Mouse (Mus musculus) CH12.LX (cell line): ENCODE data around the gene Hcrtr1. TPM values are rescaled to one million over a fixed set of nuclear protein-coding genes. Genes with fewer than 3 reads are reported as not detected.

Experiments
- DNase-seq: peaks from one replicate; pipeline ENCODE4 v3.0.0-alpha.2; 2013; ENCODE audit errors: extremely low read depth
- H3K27ac ChIP-seq: 2 replicates; pipeline ENCODE4 v1.5.1; 2012; ENCODE audit warnings: low read depth, mild to moderate bottlenecking, control low read depth, moderate library complexity; ENCODE audit not compliant: insufficient read depth
- H3K27me3 ChIP-seq: replicated peaks from 2 replicates; pipeline ENCODE3; 2012; ENCODE audit warnings: inconsistent platforms
- H3K36me3 ChIP-seq, 2 experiments: replicated peaks in 1 of 2; 2 replicates each; pipeline versions ENCODE3 to v1.6.1; 2012; ENCODE audit warnings: inconsistent platforms in 1 of 2, low read length in 1 of 2, mild to moderate bottlenecking in 1 of 2, mixed read lengths in 1 of 2, moderate library complexity in 1 of 2; ENCODE audit not compliant: control insufficient read depth in 1 of 2, insufficient read depth in 1 of 2
- H3K4me1 ChIP-seq, 2 experiments: 2 replicates each; pipeline ENCODE4 v1.6.1; 2012; ENCODE audit warnings: inconsistent platforms in 1 of 2, moderate library complexity in 1 of 2; ENCODE audit not compliant: insufficient read depth in 2 of 2, control insufficient read depth in 1 of 2
- H3K4me2 ChIP-seq: 2 replicates; pipeline ENCODE4 v1.6.1; 2012; ENCODE audit warnings: low read depth, mild to moderate bottlenecking, control low read depth; ENCODE audit not compliant: poor library complexity, insufficient read depth, severe bottlenecking
- H3K4me3 ChIP-seq, 3 experiments: fragments of 150-350 bp in 1 of 3; sonication (generic) in 1 of 3; replicated peaks in 1 of 3; 2 replicates each; pipeline versions ENCODE3 to v1.5.1; 2011 to 2012; ENCODE audit warnings: low read depth in 2 of 3, low read length in 2 of 3, mild to moderate bottlenecking in 2 of 3, moderate library complexity in 2 of 3, control low read depth in 1 of 3, improper control_type of control experiment in 1 of 3, inconsistent platforms in 1 of 3, mixed read lengths in 1 of 3; ENCODE audit not compliant: poor library complexity in 1 of 3
- H3K79me2 ChIP-seq: replicated peaks from 2 replicates; pipeline ENCODE4 v1.6.1; 2012; ENCODE audit warnings: mild to moderate bottlenecking, moderate library complexity; ENCODE audit not compliant: control insufficient read depth, poor library complexity, insufficient read depth, severe bottlenecking; ENCODE audit errors: extremely low read depth
- H3K9ac ChIP-seq: 2 replicates; pipeline ENCODE4 v1.6.1; 2012; ENCODE audit warnings: low read depth, mild to moderate bottlenecking, control low read depth, moderate library complexity; ENCODE audit not compliant: insufficient read depth
- H3K9me3 ChIP-seq: replicated peaks from 2 replicates; pipeline ENCODE3; 2012; ENCODE audit warnings: low read length, inconsistent platforms, mixed read lengths
- BHLHE40 ChIP-seq: IDR thresholded peaks from 2 replicates; pipeline ENCODE4 v1.6.1; 2011; ENCODE audit warnings: mild to moderate bottlenecking, low read depth, low read length, improper control_type of control experiment
- CHD1 ChIP-seq: IDR thresholded peaks from 2 replicates; pipeline ENCODE4 v1.6.1; 2012; ENCODE audit warnings: low read depth, low read length, improper control_type of control experiment, inconsistent platforms
- CHD2 ChIP-seq: IDR thresholded peaks from 2 replicates; pipeline ENCODE4 v1.6.1; 2011; ENCODE audit warnings: low read length, improper control_type of control experiment
- CTCF ChIP-seq, 2 experiments: IDR thresholded peaks in 1 of 2; conservative IDR thresholded peaks in 1 of 2; 2 replicates each; pipeline ENCODE4 v1.5.1; 2011 to 2012; ENCODE audit warnings: low read depth in 2 of 2, low read length in 2 of 2, improper control_type of control experiment in 1 of 2, inconsistent platforms in 1 of 2, mild to moderate bottlenecking in 1 of 2, moderate library complexity in 1 of 2
- E2F4 ChIP-seq: IDR thresholded peaks from 2 replicates; pipeline ENCODE4 v1.6.1; 2011; ENCODE audit warnings: low read depth, low read length, improper control_type of control experiment; ENCODE audit not compliant: insufficient replicate concordance
- EP300 ChIP-seq: IDR thresholded peaks from 2 replicates; pipeline ENCODE4 v1.6.1; 2011; ENCODE audit warnings: low read length, improper control_type of control experiment
- ETS1 ChIP-seq: conservative IDR thresholded peaks from 2 replicates; pipeline ENCODE4 v1.6.1; 2012; ENCODE audit warnings: low read depth, mild to moderate bottlenecking, inconsistent platforms, low read length, improper control_type of control experiment, moderate library complexity
- GABPA ChIP-seq: IDR thresholded peaks from 2 replicates; pipeline ENCODE4 v1.6.1; 2012; ENCODE audit warnings: low read depth, low read length, improper control_type of control experiment, inconsistent platforms; ENCODE audit not compliant: insufficient replicate concordance
- HCFC1 ChIP-seq: IDR thresholded peaks from 2 replicates; pipeline ENCODE4 v1.6.1; 2012; ENCODE audit warnings: low read depth, mild to moderate bottlenecking, inconsistent platforms, low read length, improper control_type of control experiment
- IRF4 ChIP-seq: IDR thresholded peaks from 2 replicates; pipeline ENCODE4 v1.6.1; 2014; ENCODE audit warnings: low read depth, mild to moderate bottlenecking, inconsistent platforms, low read length, improper control_type of control experiment
- JUN ChIP-seq: IDR thresholded peaks from 2 replicates; pipeline ENCODE4 v1.6.1; 2011; ENCODE audit warnings: low read depth, mild to moderate bottlenecking, low read length, improper control_type of control experiment, moderate library complexity; ENCODE audit not compliant: insufficient read depth
- JUND ChIP-seq: conservative IDR thresholded peaks from 2 replicates; pipeline ENCODE4 v1.6.1; 2011; ENCODE audit warnings: low read depth, low read length, improper control_type of control experiment
- KAT2A ChIP-seq: IDR thresholded peaks from 2 replicates; pipeline ENCODE4 v1.6.1; 2012; ENCODE audit warnings: low read length, improper control_type of control experiment, inconsistent platforms; ENCODE audit not compliant: insufficient replicate concordance
- MAFK ChIP-seq: IDR thresholded peaks from 2 replicates; pipeline ENCODE4 v1.6.1; 2011; ENCODE audit warnings: low read length, improper control_type of control experiment; ENCODE audit not compliant: insufficient replicate concordance
- MEF2A ChIP-seq: IDR thresholded peaks from 2 replicates; pipeline ENCODE4 v1.6.1; 2014; ENCODE audit warnings: low read depth, mild to moderate bottlenecking, inconsistent platforms, low read length, improper control_type of control experiment, borderline replicate concordance
- MXI1 ChIP-seq: IDR thresholded peaks from 2 replicates; pipeline ENCODE4 v1.6.1; 2011; ENCODE audit warnings: mild to moderate bottlenecking, low read depth, low read length, improper control_type of control experiment
- NELFE ChIP-seq: IDR thresholded peaks from 2 replicates; pipeline ENCODE4 v1.6.1; 2011; ENCODE audit warnings: low read depth, low read length, improper control_type of control experiment
- POLR2A ChIP-seq: IDR thresholded peaks from 2 replicates; pipeline ENCODE4 v1.6.1; 2011; ENCODE audit warnings: low read depth, mild to moderate bottlenecking, improper control_type of control experiment, low read length
- POLR2AphosphoS2 ChIP-seq: IDR thresholded peaks from 2 replicates; pipeline ENCODE4 v1.6.1; 2011; ENCODE audit warnings: low read depth, low read length, improper control_type of control experiment
- RAD21 ChIP-seq: IDR thresholded peaks from 2 replicates; pipeline ENCODE4 v1.6.1; 2011; ENCODE audit warnings: low read depth, mild to moderate bottlenecking, low read length, improper control_type of control experiment, moderate library complexity
- RCOR1 ChIP-seq: conservative IDR thresholded peaks from 2 replicates; pipeline ENCODE4 v1.6.1; 2012; ENCODE audit warnings: low read depth, mild to moderate bottlenecking, inconsistent platforms, low read length, improper control_type of control experiment
- SMC3 ChIP-seq: IDR thresholded peaks from 2 replicates; pipeline ENCODE4 v1.6.1; 2011; ENCODE audit warnings: low read depth, low read length, improper control_type of control experiment
- TBP ChIP-seq: conservative IDR thresholded peaks from 2 replicates; pipeline ENCODE4 v1.6.1; 2011; ENCODE audit warnings: low read depth, low read length, improper control_type of control experiment
- TCF12 ChIP-seq: IDR thresholded peaks from 2 replicates; pipeline ENCODE4 v1.6.1; 2014; ENCODE audit warnings: low read depth, mild to moderate bottlenecking, inconsistent platforms, low read length, improper control_type of control experiment
- UBTF ChIP-seq: IDR thresholded peaks from 2 replicates; pipeline ENCODE4 v1.6.1; 2012; ENCODE audit warnings: low read depth, mild to moderate bottlenecking, inconsistent platforms, low read length, improper control_type of control experiment, moderate library complexity
- ZC3H11A ChIP-seq: IDR thresholded peaks from 2 replicates; pipeline ENCODE4 v1.6.1; 2012; ENCODE audit warnings: low read depth, mild to moderate bottlenecking, inconsistent platforms, low read length, improper control_type of control experiment
- ZNF384 ChIP-seq: IDR thresholded peaks from 2 replicates; pipeline ENCODE4 v1.6.1; 2012; ENCODE audit warnings: low read depth, low read length, improper control_type of control experiment, inconsistent platforms
- dilution Hi-C: fragments of 300-500 bp; cut with MboI; formaldehyde crosslinking; loops from 2 replicates; pipeline ENCODE4 v1.14.3; 2020; ENCODE audit warnings: low sequenced_read_pairs; ENCODE audit not compliant: extremely low pct_unique_long_range_greater_than_20kb, extremely low pct_ligation_motif_present
- in situ Hi-C: fragments of 300-500 bp; cut with MboI; formaldehyde crosslinking; loops from 3 replicates; pipeline ENCODE4 v1.14.3; 2019; ENCODE audit warnings: low sequenced_read_pairs, low pct_ligation_motif_present, low pct_unique_long_range_greater_than_20kb, mixed read lengths
- polyA plus RNA-seq: library from polyadenylated mRNA; unstranded; fragments of >175 nt; gene quantifications from 2 replicates; pipeline ENCODE4 v1.2.1, GENCODE M21; 2012; ENCODE audit warnings: low read depth; ENCODE audit not compliant: insufficient read length
- total RNA-seq, 2 experiments: library from RNA; depleted of rRNA; stranded (reverse); fragments of 300-350 nt in 1 of 2; fragments of >200 nt in 1 of 2; gene quantifications; 2 replicates each; pipeline ENCODE4 v1.2.3; 2012 to 2014

The Hcrtr1 gene
- total RNA-seq (2012; rRNA removed) (not detected in 2 replicates), total RNA-seq (2014; rRNA removed) (not detected in 2 replicates), polyA plus RNA-seq (not detected in 2 replicates)

GRCm38 (mm10) chr4:130139214-130139492, at the start of gene Hcrtr1:
TSS of gene Hcrtr1 (minus strand) at chr4:130139359.
- H3K36me3 ChIP-seq = no peaks in the 10 kb centered on the region
- no peaks in the 10 kb centered on the region for H3K79me2 ChIP-seq
- peaks cover 93% of the 10 kb centered on the region for H3K27me3 ChIP-seq
- no peak within 1 kb of the TSS for H3K27ac ChIP-seq
- in situ Hi-C loops (no loop called here), dilution Hi-C loops (no loop called here)
- no peak within 1 kb of the TSS for H3K4me3 ChIP-seq
- 0 out of 2 replicates have a peak within 1 kb of the TSS, but pooled peaks have one; percentile 4 for H3K4me2 ChIP-seq
- no peaks in the 10 kb centered on the region for H3K9me3 ChIP-seq
- H3K4me1 ChIP-seq = no peaks in the 10 kb centered on the region; a peak in 1 of 4 replicates
- no peak for DNase-seq
- TF ChIP-seq ZC3H11A (no peak), BHLHE40 (no peak), TBP (no peak), MEF2A (no peak), CHD1 (no peak), E2F4 (no peak), IRF4 (no peak), JUND (no peak), TCF12 (no peak), NELFE (no peak), RAD21 (no peak), POLR2AphosphoS2 (no peak), HCFC1 (no peak), EP300 (no peak), POLR2A (no peak), MXI1 (no peak), ZNF384 (no peak), RCOR1 (no peak)
- no peak within 1 kb of the TSS for H3K9ac ChIP-seq

GRCm38 (mm10) chr4:130188806-130189297, 49.7 kb upstream of the Hcrtr1 start:
- Histone ChIP-seq H3K4me3 (peak overlapping the region in 1 of 3 experiments; percentile 33), H3K9ac (no peak overlapping the region), H3K4me2 (peak overlapping the region; percentile 60; the same call in 1 of the 2 replicates), H3K4me1 (peaks cover 0 to 8% of the 10 kb centered on the region in 2 experiments; a peak in 2 of 4 replicates), H3K9me3 (no peaks in the 10 kb centered on the region), H3K27ac (no peak overlapping the region), H3K27me3 (peaks cover 81% of the 10 kb centered on the region), H3K36me3 (no peaks in the 10 kb centered on the region), H3K79me2 (no peaks in the 10 kb centered on the region)
- DNase-seq = peak; percentile 71
- dilution Hi-C loops = no loop called here
- in situ Hi-C loops = no loop called here
- TF ChIP-seq SMC3 (peak; percentile 80), EP300 (no peak), RCOR1 (no peak), RAD21 (peak; percentile 91), UBTF (no peak), CHD2 (peak; percentile 80), MAFK (no peak), JUN (no peak), MEF2A (no peak), ETS1 (no peak), BHLHE40 (no peak), CTCF (conservative IDR thresholded peaks at IDR 0.05 in 1 of 2, IDR thresholded peaks at IDR 0.05 in 1 of 2; ENCODE audit: low read depth in 2 of 2, low read length in 2 of 2) (peak; percentile 79 to 96), KAT2A (no peak), IRF4 (no peak; the same call in 1 of the 2 replicates), GABPA (no peak)
